Mouse (Mus musculus): ENCODE measurements around the gene Lrcol1. TPM values are rescaled to one million over a fixed set of nuclear protein-coding genes. Genes with fewer than 3 reads are reported as not detected.

Lrcol1 gene
- total and polyA plus RNA-seq, 3 experiments: not detected

DNA sequence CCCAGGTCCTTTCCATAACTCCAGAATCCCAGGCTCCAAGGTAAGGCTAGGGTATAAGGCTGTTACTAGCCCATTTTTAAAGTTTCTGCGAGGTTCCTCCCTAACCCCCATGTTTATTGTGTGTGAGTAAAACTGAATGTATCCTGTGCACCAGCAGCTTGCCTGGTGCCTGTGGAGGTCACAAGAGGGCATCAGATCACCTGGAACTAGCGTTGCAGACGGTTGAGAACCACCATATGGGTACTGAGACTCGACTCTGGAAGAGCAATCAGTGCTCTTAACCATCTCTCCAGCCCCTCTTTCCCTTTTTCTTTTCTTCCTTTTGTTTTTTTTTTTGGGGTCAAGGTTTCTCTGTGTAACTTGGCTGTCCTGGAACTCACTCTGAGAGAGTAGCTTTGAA lies 35.3 kb downstream of the Lrcol1 start:
- TF ChIP-seq SIN3A (IDR thresholded peaks at IDR 0.05; ENCODE audit: low read length) (no peak), NELFE (IDR thresholded peaks at IDR 0.05; ENCODE audit: low read depth, low read length) (no peak), JUND (IDR thresholded peaks at IDR 0.05; ENCODE audit: low read depth, low read length) (no peak), HCFC1 (IDR thresholded peaks at IDR 0.05; ENCODE audit: low read depth, low read length) (no peak), ZMIZ1 (IDR thresholded peaks at IDR 0.05; ENCODE audit: low read depth, low read length) (no peak), MXI1 (IDR thresholded peaks at IDR 0.05; ENCODE audit: low read depth, low read length) (no peak), UBTF (IDR thresholded peaks at IDR 0.05; ENCODE audit: borderline replicate concordance, insufficient read depth, low read depth, low read length) (no peak)
- Histone ChIP-seq H3K27me3 (ENCODE audit: control insufficient read depth in 1 of 2, insufficient read depth in 2 of 2, low read length in 2 of 2) (no peaks in the 10 kb centered on the region), H3K27ac (ENCODE audit: control insufficient read depth, low read depth, low read length) (no peak overlapping the region), H3K36me3 (ENCODE audit: control insufficient read depth in 1 of 2, insufficient read depth in 2 of 2, low read length in 2 of 2) (no peaks in the 10 kb centered on the region), H3K9me3 (replicated peaks; ENCODE audit: insufficient read depth, low read length) (no peaks in the 10 kb centered on the region), H3K9ac (ENCODE audit: control insufficient read depth, low read depth, low read length, poor library complexity, severe bottlenecking) (no peak overlapping the region), H3K4me1 (ENCODE audit: control insufficient read depth in 1 of 2, insufficient read depth in 2 of 2, low read length in 2 of 2) (no peaks in the 10 kb centered on the region), H3K4me3 (ENCODE audit: control insufficient read depth in 1 of 2, insufficient read depth in 1 of 2, low read depth in 2 of 2, low read length in 2 of 2) (no peak overlapping the region), H3K79me2 (ENCODE audit: control insufficient read depth, insufficient read depth, low read length, poor library complexity) (no peaks in the 10 kb centered on the region)
- DNase-seq (ENCODE audit: low read depth, low spot score): no peak

DNA sequence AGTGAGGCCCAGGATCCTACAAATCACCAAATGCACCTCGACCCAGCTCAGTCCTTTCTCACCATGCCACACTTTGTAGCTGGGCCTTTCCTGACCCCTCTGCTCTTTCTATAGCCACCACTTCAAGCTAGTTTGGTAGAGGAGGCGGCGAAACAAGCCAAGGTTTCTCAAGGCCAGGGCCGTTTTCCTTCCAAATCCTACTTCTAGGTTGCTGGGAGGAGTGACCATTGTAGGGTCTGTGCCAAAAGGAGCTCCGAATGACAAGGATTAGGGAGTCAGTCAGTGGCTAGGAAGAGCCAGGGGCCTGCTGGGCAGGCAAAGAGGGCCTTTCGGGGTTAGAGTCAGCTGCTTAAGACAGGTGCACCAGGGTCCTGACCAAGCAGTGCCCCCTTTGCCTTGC lies 40.0 kb downstream of the Lrcol1 start:
- no peak for TF ChIP-seq E2F4 (IDR thresholded peaks at IDR 0.05; ENCODE audit: borderline replicate concordance, low read depth, low read length)
- TF ChIP-seq UBTF (IDR thresholded peaks at IDR 0.05; ENCODE audit: borderline replicate concordance, insufficient read depth, low read depth, low read length): no peak
- no peak for TF ChIP-seq TAL1 (IDR thresholded peaks at IDR 0.05; ENCODE audit: low read length)
- TF ChIP-seq POLR2A (IDR thresholded peaks at IDR 0.05; ENCODE audit: control insufficient read depth in 1 of 2, insufficient read depth in 1 of 2, low read depth in 1 of 2, low read length in 2 of 2, poor library complexity in 1 of 2): no peak
- TF ChIP-seq CTCF (IDR thresholded peaks at IDR 0.05 in 2 of 3, conservative IDR thresholded peaks at IDR 0.05 in 1 of 3; ENCODE audit: control insufficient read depth in 1 of 3, insufficient read depth in 1 of 3, low read depth in 2 of 3, low read length in 3 of 3, poor library complexity in 1 of 3, severe bottlenecking in 1 of 3): no peak
- TF ChIP-seq POLR2AphosphoS2 (IDR thresholded peaks at IDR 0.05; ENCODE audit: low read length): no peak
- no peak for TF ChIP-seq USF1 (IDR thresholded peaks at IDR 0.05; ENCODE audit: low read depth, low read length)
- TF ChIP-seq CHD1 (IDR thresholded peaks at IDR 0.05; ENCODE audit: low read depth, low read length): no peak
- no peak for TF ChIP-seq GATA1 (IDR thresholded peaks at IDR 0.05; ENCODE audit: low read depth, low read length)
- TF ChIP-seq MYB (IDR thresholded peaks at IDR 0.05; ENCODE audit: low read depth, low read length): no peak
- no peak for TF ChIP-seq MAZ (IDR thresholded peaks at IDR 0.05; ENCODE audit: low read depth, low read length)
- no peak for TF ChIP-seq ZKSCAN1 (IDR thresholded peaks at IDR 0.05; ENCODE audit: low read depth, low read length)
- TF ChIP-seq KAT2A (conservative IDR thresholded peaks at IDR 0.05; ENCODE audit: low read depth, low read length): no peak
- H3K36me3 ChIP-seq (ENCODE audit: control insufficient read depth in 1 of 2, insufficient read depth in 2 of 2, low read length in 2 of 2): no peaks in the 10 kb centered on the region
- H3K79me2 ChIP-seq (ENCODE audit: control insufficient read depth, insufficient read depth, low read length, poor library complexity): no peaks in the 10 kb centered on the region

More for the DNA sequence above, 40.0 kb downstream of the Lrcol1 start:
- H3K27me3 ChIP-seq (ENCODE audit: control insufficient read depth in 1 of 2, insufficient read depth in 2 of 2, low read length in 2 of 2): no peaks in the 10 kb centered on the region
- H3K4me3 ChIP-seq (ENCODE audit: control insufficient read depth in 1 of 2, insufficient read depth in 1 of 2, low read depth in 2 of 2, low read length in 2 of 2): no peak overlapping the region
- no peaks in the 10 kb centered on the region for H3K9me3 ChIP-seq (replicated peaks; ENCODE audit: insufficient read depth, low read length)
- no peak overlapping the region for H3K27ac ChIP-seq (ENCODE audit: control insufficient read depth, low read depth, low read length)
- H3K4me1 ChIP-seq (ENCODE audit: control insufficient read depth in 1 of 2, insufficient read depth in 2 of 2, low read length in 2 of 2): no peaks in the 10 kb centered on the region
- no peak for DNase-seq (ENCODE audit: low read depth, low spot score)
- no peak overlapping the region for H3K9ac ChIP-seq (ENCODE audit: control insufficient read depth, low read depth, low read length, poor library complexity, severe bottlenecking)
